Mouse (Mus musculus) Patski (cell line): Measurements from ENCODE around the gene Csgalnact2. TPM values are rescaled to one million over a fixed set of nuclear protein-coding genes. Genes with fewer than 3 reads are reported as not detected.
A peak's percentile ranks its signal among the peaks of the same experiment; 100 is the strongest.

Experiments used
- ATAC-seq: fragments of 100-300 bp; one replicate; pipeline ENCODE4 v1.8.0; 2021
- CTCF ChIA-PET: fragments of 350-600 bp; sonication (Branson Sonifier 250); formaldehyde crosslinking; loops from one replicate; lab custom pipeline; 2022; ENCODE audit warnings: inconsistent platforms; lab: Charles Lee
- POLR2A ChIA-PET: fragments of 350-600 bp; sonication (Branson Sonifier 250); formaldehyde crosslinking; loops from one replicate; lab custom pipeline; 2022; ENCODE audit warnings: antibody characterized with exemption, inconsistent platforms; lab: Charles Lee
- DNase-seq: peaks from one replicate; pipeline ENCODE4 v3.0.0-alpha.2; 2011; ENCODE audit warnings: low read depth, low spot score
- H3K27me3 ChIP-seq: fragments of 371-371 bp; one replicate; pipeline ENCODE4 v1.5.1; 2021
- CTCF ChIP-seq: fragments of 100-300 bp; IDR thresholded peaks from one replicate; pipeline ENCODE4 v1.5.1; 2021
- in situ Hi-C: fragments of 300-500 bp; cut with MboI; formaldehyde crosslinking; loops from 3 replicates; pipeline ENCODE4 v1.11.1; 2018; ENCODE audit warnings: low pct_unique_long_range_greater_than_20kb, mixed read lengths
- polyA plus RNA-seq: library from polyadenylated mRNA; unstranded; gene quantifications from one replicate; pipeline ENCODE4 v1.2.3, GENCODE M21; 2021

Csgalnact2 gene
- polyA plus RNA-seq, 1 experiment from 2014 or later = 11.7 TPM

- in situ Hi-C loops = no loop called here
- TF ChIP-seq CTCF = no peak
- no peak for DNase-seq
- H3K27me3 ChIP-seq = no peaks in the 10 kb centered on the region
- CTCF ChIA-PET = no interaction called here
- no peak for ATAC-seq
- POLR2A ChIA-PET = no interaction called here
These were observed 4.5 kb downstream of the Csgalnact2 start for GRCm38 (mm10) chr6:118134461-118134860.

- H3K27me3 ChIP-seq = no peaks in the 10 kb centered on the region
- DNase-seq (no peak), ATAC-seq (no peak)
- ChIA-PET CTCF (no interaction called here), POLR2A (no interaction called here)
- in situ Hi-C loops = no loop called here
- no peak for TF ChIP-seq CTCF
These were observed 8.9 kb downstream of the Csgalnact2 start for GRCm38 (mm10) chr6:118130022-118130421.

GRCm38 (mm10) chr6:118127827-118128487, 11.0 kb downstream of the Csgalnact2 start:
- DNase-seq = no peak
- H3K27me3 ChIP-seq = no peaks in the 10 kb centered on the region
- TF ChIP-seq CTCF = no peak
- CTCF ChIA-PET = interaction anchor here (1.0 kb wide), 1 partner anchor 12 kb away, joined by 3 read pairs; no protein-coding TSS in a partner anchor
- POLR2A ChIA-PET = no interaction called here
- in situ Hi-C loops = no loop called here
- ATAC-seq = no peak

GRCm38 (mm10) chr6:118127198-118127597, 11.7 kb downstream of the Csgalnact2 start:
- POLR2A ChIA-PET = no interaction called here
- TF ChIP-seq CTCF = no peak
- CTCF ChIA-PET = interaction anchor here (1.0 kb wide), 1 partner anchor 11 kb away, joined by 3 read pairs; no protein-coding TSS in a partner anchor
- ATAC-seq (no peak), DNase-seq (no peak)
- H3K27me3 ChIP-seq = no peaks in the 10 kb centered on the region
- in situ Hi-C loops = no loop called here

GRCm38 (mm10) chr6:118126577-118126976, 12.4 kb downstream of the Csgalnact2 start:
- CTCF ChIA-PET = no interaction called here

GRCm38 (mm10) chr6:118122767-118123166, 16.2 kb downstream of the Csgalnact2 start:
- CTCF ChIA-PET = no interaction called here
- POLR2A ChIA-PET = no interaction called here
- no peak for TF ChIP-seq CTCF
- ATAC-seq (no peak), DNase-seq (no peak)
- in situ Hi-C loops = no loop called here
- no peaks in the 10 kb centered on the region for H3K27me3 ChIP-seq

More at GRCm38 (mm10) chr6:118126577-118126976, 12.4 kb downstream of the Csgalnact2 start:
- ATAC-seq (no peak), DNase-seq (no peak)
- POLR2A ChIA-PET = no interaction called here
- in situ Hi-C loops = no loop called here
- H3K27me3 ChIP-seq = no peaks in the 10 kb centered on the region
- no peak for TF ChIP-seq CTCF

GRCm38 (mm10) chr6:118111810-118112209, 27.1 kb downstream of the Csgalnact2 start:
- no peak for DNase-seq
- no peaks in the 10 kb centered on the region for H3K27me3 ChIP-seq
- in situ Hi-C loops = no loop called here
- peak; percentile 43 for TF ChIP-seq CTCF
- no peak for ATAC-seq
- ChIA-PET POLR2A (no interaction called here), CTCF (no interaction called here)

- H3K27me3 ChIP-seq = peaks cover 12% of the 10 kb centered on the region
- ChIA-PET CTCF (interaction anchor here (0.9 to 1.6 kb wide), 2 partner anchors 14 to 29 kb away, joined by 3 to 5 read pairs; no protein-coding TSS in a partner anchor), POLR2A (no interaction called here)
- in situ Hi-C loops = no loop called here
- ATAC-seq (peak; percentile 74), DNase-seq (no peak)
- TF ChIP-seq CTCF = peak; percentile 46
These were observed 39.6 kb downstream of the Csgalnact2 start for GRCm38 (mm10) chr6:118099311-118099802.

GRCm38 (mm10) chr6:118097765-118098365, 41.1 kb downstream of the Csgalnact2 start:
- no peak for TF ChIP-seq CTCF

GRCm38 (mm10) chr6:118090827-118091226, 48.1 kb downstream of the Csgalnact2 start:
- DNase-seq (no peak), ATAC-seq (no peak)
- H3K27me3 ChIP-seq = peaks cover 6% of the 10 kb centered on the region
- in situ Hi-C loops = no loop called here
- ChIA-PET POLR2A (no interaction called here), CTCF (no interaction called here)
- no peak for TF ChIP-seq CTCF

More at GRCm38 (mm10) chr6:118097765-118098365, 41.1 kb downstream of the Csgalnact2 start:
- ATAC-seq (no peak), DNase-seq (no peak)
- CTCF ChIA-PET = no interaction called here
- POLR2A ChIA-PET = interaction anchor here (0.6 to 0.7 kb wide), 2 partner anchors 10 to 27 kb away, joined by 3 to 4 read pairs; no protein-coding TSS in a partner anchor
- in situ Hi-C loops = no loop called here
- peaks cover 14% of the 10 kb centered on the region for H3K27me3 ChIP-seq
